Mouse (Mus musculus): Measurements from ENCODE around the gene Sipa1l2. TPM values are rescaled to one million over a fixed set of nuclear protein-coding genes. Genes with fewer than 3 reads are reported as not detected.

Sipa1l2 gene
- polyA plus RNA-seq, 2 experiments: 0.47 to 0.69 TPM

DNA sequence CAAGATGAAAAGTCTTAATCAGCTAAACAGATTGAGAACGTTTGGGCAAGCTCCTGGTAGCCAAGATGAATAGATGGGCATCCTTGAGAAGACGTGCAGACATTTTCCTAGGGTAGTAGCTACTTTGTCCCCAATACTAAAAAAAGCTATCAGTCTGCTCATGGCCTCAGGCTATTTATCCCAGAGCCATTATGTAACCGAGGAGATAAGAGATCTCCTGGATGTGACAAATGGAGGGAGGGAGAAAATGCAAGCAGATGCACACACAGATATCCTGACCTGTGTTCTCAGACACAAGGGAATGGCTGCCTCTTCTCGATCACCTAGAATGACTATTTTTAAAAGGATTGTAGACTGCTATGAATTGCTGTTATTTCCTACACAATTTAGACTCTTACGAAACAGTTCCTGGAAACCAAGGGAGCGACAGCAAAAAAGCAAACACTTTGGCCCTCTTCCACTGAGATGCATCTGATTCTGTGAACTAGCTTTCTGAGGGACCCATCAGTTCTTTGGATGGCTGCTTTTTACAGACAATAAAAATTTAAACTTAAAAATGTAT, 76.3 kb downstream of the Sipa1l2 start:
- H3K9ac ChIP-seq (replicated peaks): no peak overlapping the region
- TF ChIP-seq CTCF (IDR thresholded peaks at IDR 0.05; ENCODE audit: low read depth) (no peak), EP300 (IDR thresholded peaks at IDR 0.05; ENCODE audit: low read depth) (no peak)
- H3K27me3 ChIP-seq (ENCODE audit: control insufficient read depth, insufficient read depth, low read length): no peaks in the 10 kb centered on the region
- peaks cover 0 to 6% of the 10 kb centered on the region in 2 experiments; a peak in 2 of 4 replicates for H3K4me1 ChIP-seq (replicated peaks; ENCODE audit: control insufficient read depth in 2 of 2, insufficient read depth in 2 of 2, low read length in 1 of 2)
- 40% methylated on average over 6 of the region's 6 CpGs for WGBS (ENCODE audit: insufficient replicate concordance)
- H3K27ac ChIP-seq: no peak overlapping the region
- no peak overlapping the region for H3K4me3 ChIP-seq (ENCODE audit: insufficient read depth in 1 of 2, low read depth in 2 of 2, low read length in 2 of 2)
- no peak for DNase-seq (ENCODE audit: low read depth in 3 of 3, low spot score in 3 of 3)
- ATAC-seq (ENCODE audit: insufficient read depth): no peak
- no peaks in the 10 kb centered on the region for H3K9me3 ChIP-seq (ENCODE audit: control insufficient read depth, low read length)
- H3K4me2 ChIP-seq (ENCODE audit: low read depth): no peak overlapping the region
- no peaks in the 10 kb centered on the region for H3K36me3 ChIP-seq (replicated peaks; ENCODE audit: control insufficient read depth, insufficient read depth, low read depth)

DNA sequence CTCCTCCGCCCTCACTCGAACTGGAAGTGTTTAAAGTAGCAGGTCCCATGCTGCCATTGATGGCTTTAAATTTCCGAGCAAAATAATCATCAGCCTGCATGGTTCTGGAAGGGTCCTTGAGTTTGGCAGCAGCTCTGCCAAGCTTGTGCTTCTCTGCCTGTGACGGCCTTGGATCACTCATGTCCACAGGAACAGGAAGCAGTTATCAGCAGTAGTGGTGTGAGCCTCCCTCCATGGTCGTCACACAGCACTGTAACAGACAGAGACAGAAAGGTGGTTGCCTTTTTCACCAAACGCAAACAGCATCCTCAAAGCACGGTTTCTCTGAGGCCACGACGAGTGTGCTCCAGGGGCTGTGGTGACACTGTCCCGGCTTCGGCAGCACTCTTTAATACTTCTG, 77.2 kb downstream of the Sipa1l2 start:
- TF ChIP-seq CTCF (IDR thresholded peaks at IDR 0.05; ENCODE audit: low read depth) (no peak), EP300 (IDR thresholded peaks at IDR 0.05; ENCODE audit: low read depth) (no peak)
- ATAC-seq (ENCODE audit: insufficient read depth): no peak
- DNase-seq (ENCODE audit: low read depth in 3 of 3, low spot score in 3 of 3): no peak
- H3K27me3 ChIP-seq (ENCODE audit: control insufficient read depth, insufficient read depth, low read length): no peaks in the 10 kb centered on the region
- no peaks in the 10 kb centered on the region for H3K36me3 ChIP-seq (replicated peaks; ENCODE audit: control insufficient read depth, insufficient read depth, low read depth)
- no peak overlapping the region for H3K9ac ChIP-seq (replicated peaks)
- H3K4me2 ChIP-seq (ENCODE audit: low read depth): no peak overlapping the region
- peaks cover 0 to 6% of the 10 kb centered on the region in 2 experiments; a peak in 2 of 4 replicates for H3K4me1 ChIP-seq (replicated peaks; ENCODE audit: control insufficient read depth in 2 of 2, insufficient read depth in 2 of 2, low read length in 1 of 2)
- WGBS (ENCODE audit: insufficient replicate concordance): 55% methylated on average over 11 of the region's 11 CpGs
- no peak overlapping the region for H3K4me3 ChIP-seq (ENCODE audit: insufficient read depth in 1 of 2, low read depth in 2 of 2, low read length in 2 of 2)
- H3K9me3 ChIP-seq (ENCODE audit: control insufficient read depth, low read length): no peaks in the 10 kb centered on the region
- no peak overlapping the region for H3K27ac ChIP-seq

DNA sequence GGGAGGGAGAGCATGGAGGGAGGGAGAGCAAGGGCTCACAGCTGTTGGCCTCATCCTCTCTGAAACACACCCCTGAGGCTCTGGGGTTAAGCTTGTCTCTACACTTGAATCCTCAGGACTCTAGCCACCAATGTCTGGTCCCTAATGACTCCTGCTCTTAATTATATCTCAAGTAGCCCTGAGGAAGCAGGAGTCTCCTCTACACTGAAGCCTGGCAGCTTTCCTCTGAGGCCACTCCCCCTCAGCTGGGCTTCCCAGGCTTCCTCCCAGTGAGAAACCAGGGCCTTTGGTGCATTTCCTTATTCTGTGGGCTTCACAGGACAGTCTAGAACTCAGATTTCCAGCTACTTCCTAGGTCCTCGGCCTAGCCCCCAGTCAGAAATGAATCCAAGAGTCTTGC, 80.9 kb downstream of the Sipa1l2 start:
- Histone ChIP-seq H3K27ac (no peak overlapping the region), H3K27me3 (ENCODE audit: control insufficient read depth, insufficient read depth, low read length) (no peaks in the 10 kb centered on the region), H3K9ac (replicated peaks) (no peak overlapping the region), H3K36me3 (replicated peaks; ENCODE audit: control insufficient read depth, insufficient read depth, low read depth) (no peaks in the 10 kb centered on the region), H3K9me3 (ENCODE audit: control insufficient read depth, low read length) (no peaks in the 10 kb centered on the region), H3K4me2 (ENCODE audit: low read depth) (no peak overlapping the region), H3K4me1 (replicated peaks; ENCODE audit: control insufficient read depth in 2 of 2, insufficient read depth in 2 of 2, low read length in 1 of 2) (0 out of 4 replicates have a peak, but pooled peaks cover 0 to 2% of the 10 kb centered on the region in 2 experiments), H3K4me3 (ENCODE audit: insufficient read depth in 1 of 2, low read depth in 2 of 2, low read length in 2 of 2) (no peak overlapping the region)
- ATAC-seq (ENCODE audit: insufficient read depth) (no peak), DNase-seq (ENCODE audit: low read depth in 3 of 3, low spot score in 3 of 3) (no peak)
- WGBS (ENCODE audit: insufficient replicate concordance): 23% methylated on average over 1 of the region's 1 CpGs
- no peak for TF ChIP-seq EP300 (IDR thresholded peaks at IDR 0.05; ENCODE audit: low read depth)
- TF ChIP-seq CTCF (IDR thresholded peaks at IDR 0.05; ENCODE audit: low read depth): no peak

DNA sequence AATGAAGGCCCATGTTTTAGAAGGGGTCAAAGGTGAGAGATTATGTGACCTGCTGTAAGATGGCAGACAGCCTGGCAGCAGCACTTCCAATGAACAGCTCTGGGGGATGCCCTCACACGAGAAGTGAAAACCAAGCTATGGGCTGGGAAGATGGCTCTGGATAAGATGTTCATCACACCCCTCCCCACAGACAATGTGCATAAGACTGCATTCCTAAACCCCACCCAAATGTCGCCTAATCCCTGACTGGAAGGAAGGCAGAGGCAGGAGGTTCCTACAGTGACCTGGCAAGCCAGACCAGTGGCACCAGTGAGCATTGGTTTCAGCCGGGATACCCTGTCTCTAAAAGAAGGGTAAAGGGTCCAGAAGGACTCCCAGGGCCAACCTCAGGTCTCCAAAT, 83.9 kb downstream of the Sipa1l2 start:
- Histone ChIP-seq H3K9ac (replicated peaks) (no peak overlapping the region), H3K4me2 (ENCODE audit: low read depth) (no peak overlapping the region), H3K36me3 (replicated peaks; ENCODE audit: control insufficient read depth, insufficient read depth, low read depth) (no peaks in the 10 kb centered on the region), H3K27me3 (ENCODE audit: control insufficient read depth, insufficient read depth, low read length) (no peaks in the 10 kb centered on the region), H3K27ac (no peak overlapping the region), H3K4me3 (ENCODE audit: insufficient read depth in 1 of 2, low read depth in 2 of 2, low read length in 2 of 2) (no peak overlapping the region), H3K4me1 (replicated peaks; ENCODE audit: control insufficient read depth in 2 of 2, insufficient read depth in 2 of 2, low read length in 1 of 2) (0 out of 4 replicates have a peak, but pooled peaks cover 0 to 1% of the 10 kb centered on the region in 2 experiments), H3K9me3 (ENCODE audit: control insufficient read depth, low read length) (no peaks in the 10 kb centered on the region)
- no peak for TF ChIP-seq CTCF (IDR thresholded peaks at IDR 0.05; ENCODE audit: low read depth)
- no peak for TF ChIP-seq EP300 (IDR thresholded peaks at IDR 0.05; ENCODE audit: low read depth)
- WGBS (ENCODE audit: insufficient replicate concordance): 58% methylated on average over 3 of the region's 3 CpGs
- no peak for ATAC-seq (ENCODE audit: insufficient read depth)
- DNase-seq (ENCODE audit: low read depth in 3 of 3, low spot score in 3 of 3): no peak

DNA sequence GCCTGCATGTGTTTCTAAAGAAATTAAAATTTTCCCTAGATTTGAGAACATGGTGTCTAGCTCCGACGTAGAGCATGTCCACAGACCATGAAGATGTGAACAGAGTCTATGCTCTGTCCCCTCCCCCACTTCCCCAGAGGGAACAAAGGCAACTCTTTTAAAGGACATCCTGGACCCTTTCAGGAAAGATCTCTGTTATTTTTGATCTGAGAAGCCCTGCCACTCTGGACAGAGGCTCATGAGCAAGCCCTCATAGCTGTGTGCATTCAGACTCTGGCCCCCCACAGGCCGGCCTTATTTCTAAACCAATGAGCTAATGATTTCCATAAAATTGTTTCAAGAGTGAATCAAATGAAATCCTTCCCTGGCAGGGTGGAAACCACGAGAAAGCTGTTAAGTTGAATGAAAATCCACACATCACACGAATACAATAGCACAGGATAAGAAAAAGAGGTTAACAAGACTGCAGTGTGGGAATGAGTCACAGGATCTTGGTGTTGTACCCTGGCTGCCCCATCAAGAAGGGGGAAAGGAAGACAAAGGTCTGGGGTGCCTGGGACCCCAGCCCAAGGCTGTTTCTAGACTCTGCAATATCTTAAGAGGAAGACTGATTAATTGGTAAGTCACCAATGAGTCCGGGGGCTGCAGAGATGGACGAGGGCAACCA, 84.9 kb downstream of the Sipa1l2 start:
- WGBS (ENCODE audit: insufficient replicate concordance): 44% methylated on average over 7 of the region's 7 CpGs
- Histone ChIP-seq H3K9me3 (ENCODE audit: control insufficient read depth, low read length) (no peaks in the 10 kb centered on the region), H3K4me3 (ENCODE audit: insufficient read depth in 1 of 2, low read depth in 2 of 2, low read length in 2 of 2) (no peak overlapping the region), H3K4me2 (ENCODE audit: low read depth) (no peak overlapping the region), H3K27me3 (ENCODE audit: control insufficient read depth, insufficient read depth, low read length) (no peaks in the 10 kb centered on the region), H3K36me3 (replicated peaks; ENCODE audit: control insufficient read depth, insufficient read depth, low read depth) (no peaks in the 10 kb centered on the region), H3K4me1 (replicated peaks; ENCODE audit: control insufficient read depth in 2 of 2, insufficient read depth in 2 of 2, low read length in 1 of 2) (0 out of 4 replicates have a peak, but pooled peaks cover 0 to 1% of the 10 kb centered on the region in 2 experiments), H3K27ac (no peak overlapping the region), H3K9ac (replicated peaks) (no peak overlapping the region)
- ATAC-seq (ENCODE audit: insufficient read depth) (no peak), DNase-seq (ENCODE audit: low read depth in 3 of 3, low spot score in 3 of 3) (no peak)
- TF ChIP-seq CTCF (IDR thresholded peaks at IDR 0.05; ENCODE audit: low read depth) (no peak), EP300 (IDR thresholded peaks at IDR 0.05; ENCODE audit: low read depth) (no peak)
